Mouse (Mus musculus) lung, embryonic 16.5 days (tissue): ENCODE results near the gene Gtpbp1. TPM values are rescaled to one million over a fixed set of nuclear protein-coding genes. Genes with fewer than 3 reads are reported as not detected.

Experiments used
- ATAC-seq: fragments of 200-750 bp; cut with Nextera tagmentation; 2 replicates; pipeline ENCODE4 v1.8.0; 2017; ENCODE audit warnings: low read depth, mild to moderate bottlenecking, moderate library complexity
- H3K27ac ChIP-seq: fragments of 300-500 bp; sonication (generic); 2 replicates; pipeline ENCODE4 v1.5.1; 2014; ENCODE audit warnings: mild to moderate bottlenecking, control low read depth, low read length
- H3K27me3 ChIP-seq: fragments of 300-500 bp; sonication (generic); 2 replicates; pipeline ENCODE4 v1.6.1; 2014; ENCODE audit warnings: low read depth, low read length, mixed read lengths; ENCODE audit not compliant: control insufficient read depth, insufficient read depth
- H3K36me3 ChIP-seq: fragments of 300-500 bp; sonication (generic); 2 replicates; pipeline ENCODE4 v1.6.1; 2014; ENCODE audit warnings: low read length; ENCODE audit not compliant: control insufficient read depth, insufficient read depth
- H3K4me1 ChIP-seq: fragments of 300-500 bp; sonication (generic); replicated peaks from 2 replicates; pipeline ENCODE4 v1.6.1; 2014; ENCODE audit warnings: low read length, mixed read lengths; ENCODE audit not compliant: control insufficient read depth, insufficient read depth
- H3K4me2 ChIP-seq: fragments of 300-500 bp; sonication (generic); 2 replicates; pipeline ENCODE4 v1.6.1; 2014; ENCODE audit warnings: low read depth, low read length, control low read depth
- H3K4me3 ChIP-seq: fragments of 300-500 bp; sonication (generic); 2 replicates; pipeline ENCODE4 v1.5.1; 2014; ENCODE audit warnings: mild to moderate bottlenecking, low read length, control low read depth
- H3K9ac ChIP-seq: fragments of 300-500 bp; sonication (generic); 2 replicates; pipeline ENCODE4 v1.6.1; 2014; ENCODE audit warnings: low read length, control low read depth
- H3K9me3 ChIP-seq: fragments of 300-500 bp; sonication (generic); 2 replicates; pipeline ENCODE4 v1.6.1; 2016; ENCODE audit warnings: low read length; ENCODE audit not compliant: control insufficient read depth
- WGBS: fragments of 180-500 bp; shearing (Covaris S2); extraction: QIAGEN DNeasy Blood & Tissue Kit; methylation state at CpG from one replicate; pipeline ENCODE4 v1.1.7; 2014; 5-methylcytosine and 5-hydroxymethylcytosine counted together
- polyA plus RNA-seq: library from polyadenylated mRNA; unstranded; fragments of >200 nt; fragmentation: Nextera tagmentation; extraction: Ambion mirVana; gene quantifications from 2 replicates; pipeline ENCODE4 v1.2.1, GENCODE M21; 2015

Gtpbp1 gene
- polyA plus RNA-seq, 1 experiment from 2014 or later, result 30.1 TPM

DNA sequence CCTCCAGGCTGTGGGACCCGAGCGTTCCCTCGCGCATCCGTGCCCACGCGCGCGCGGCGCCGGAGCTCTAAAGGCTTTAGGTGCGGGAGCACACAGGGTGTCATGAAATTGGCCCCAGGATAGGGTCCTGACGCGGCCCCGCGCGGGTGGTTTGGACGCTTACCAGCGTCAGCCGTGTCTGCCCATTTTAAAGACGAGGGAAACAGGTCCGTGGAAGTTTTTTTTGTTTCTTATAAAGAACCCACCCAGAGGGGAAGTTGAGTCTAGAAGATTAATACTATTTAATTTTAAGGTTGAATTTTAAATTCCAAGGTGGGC lies 52.0 kb downstream of the Gtpbp1 start:
- Histone ChIP-seq H3K36me3 (peaks cover 8% of the 10 kb centered on the region), H3K27ac (no peak overlapping the region), H3K4me3 (peak overlapping the region; percentile 93), H3K9ac (peak overlapping the region; percentile 92), H3K9me3 (no peaks in the 10 kb centered on the region), H3K27me3 (no peaks in the 10 kb centered on the region), H3K4me1 (peaks cover 20% of the 10 kb centered on the region), H3K4me2 (peak overlapping the region; percentile 83)
- no peak for ATAC-seq
- under 1% methylated on average over 23 of the region's 23 CpGs for WGBS

DNA sequence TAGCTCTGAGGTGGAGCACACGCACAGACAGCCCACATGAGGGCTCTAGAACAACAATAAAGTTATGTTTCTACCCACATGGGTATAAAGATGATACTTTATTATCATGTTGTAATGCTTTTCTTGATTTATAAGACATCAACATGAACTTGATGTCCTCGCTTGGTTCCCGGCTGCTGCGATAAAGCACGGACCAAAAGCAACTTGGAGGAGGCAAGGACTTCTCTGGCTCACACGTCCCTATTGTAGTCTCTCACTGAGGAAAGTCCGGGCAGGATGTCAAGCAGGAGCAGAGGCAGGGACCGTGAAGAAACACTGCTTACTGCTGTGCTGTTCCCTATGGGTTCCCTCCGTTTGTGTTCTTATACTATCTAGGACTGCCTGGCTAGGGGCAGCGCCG lies 53.4 kb downstream of the Gtpbp1 start:
- no peaks in the 10 kb centered on the region for H3K9me3 ChIP-seq
- peaks cover 3% of the 10 kb centered on the region; the same call in 1 of the 2 replicates for H3K36me3 ChIP-seq
- H3K27me3 ChIP-seq, result no peaks in the 10 kb centered on the region
- no peak overlapping the region for H3K27ac ChIP-seq
- ATAC-seq, result no peak
- H3K4me2 ChIP-seq, result no peak overlapping the region
- no peak overlapping the region for H3K9ac ChIP-seq
- H3K4me1 ChIP-seq, result peaks cover 20% of the 10 kb centered on the region
- no peak overlapping the region for H3K4me3 ChIP-seq
- WGBS, result 91% methylated on average over 11 of the region's 11 CpGs

DNA sequence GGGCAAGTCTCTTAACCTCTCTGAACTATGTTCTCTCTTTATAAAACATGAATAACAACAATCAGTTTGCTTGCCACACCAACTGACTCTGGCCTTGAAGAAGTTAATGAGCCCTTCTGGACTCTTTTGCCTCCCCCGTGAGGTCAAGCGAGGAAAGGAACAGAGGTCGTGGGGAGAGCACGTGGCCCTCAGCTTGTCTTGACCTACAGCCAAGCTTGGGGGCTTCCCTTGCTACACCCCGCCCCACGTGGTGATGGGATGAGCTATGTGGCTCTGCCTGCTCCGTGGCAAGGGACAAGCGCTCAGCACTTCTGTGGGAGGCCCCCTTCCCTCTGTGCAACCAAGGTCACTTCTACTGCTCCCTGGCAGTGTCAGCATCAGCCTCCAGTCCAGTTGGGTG lies 54.1 kb downstream of the Gtpbp1 start:
- WGBS, result 70% methylated on average over 8 of the region's 8 CpGs
- Histone ChIP-seq H3K9ac (no peak overlapping the region), H3K27ac (no peak overlapping the region), H3K36me3 (no peaks in the 10 kb centered on the region), H3K4me2 (no peak overlapping the region), H3K27me3 (no peaks in the 10 kb centered on the region), H3K4me3 (no peak overlapping the region), H3K9me3 (no peaks in the 10 kb centered on the region), H3K4me1 (peaks cover 16% of the 10 kb centered on the region)
- ATAC-seq, result no peak

DNA sequence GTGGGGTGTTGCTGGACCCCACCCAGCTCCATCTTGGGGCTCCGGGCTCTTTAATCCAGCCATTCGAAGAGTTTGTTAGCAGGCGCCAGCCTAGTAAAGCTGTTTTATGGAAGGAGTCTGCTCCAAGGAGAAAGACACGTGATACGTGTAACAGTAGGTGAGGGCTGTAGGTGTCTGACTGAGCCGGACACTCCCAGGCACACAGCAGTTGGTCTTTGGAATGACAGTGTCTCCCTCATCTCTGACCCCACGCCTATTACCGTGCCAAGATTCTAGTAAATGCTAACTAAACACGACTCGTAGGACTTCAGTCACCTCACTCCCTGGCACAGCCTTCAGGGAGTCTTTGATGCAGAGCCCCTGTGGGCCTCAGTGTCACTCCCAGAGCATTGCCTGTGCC lies 54.7 kb downstream of the Gtpbp1 start:
- no peaks in the 10 kb centered on the region for H3K9me3 ChIP-seq
- 78% methylated on average over 10 of the region's 10 CpGs for WGBS
- ATAC-seq, result no peak

DNA sequence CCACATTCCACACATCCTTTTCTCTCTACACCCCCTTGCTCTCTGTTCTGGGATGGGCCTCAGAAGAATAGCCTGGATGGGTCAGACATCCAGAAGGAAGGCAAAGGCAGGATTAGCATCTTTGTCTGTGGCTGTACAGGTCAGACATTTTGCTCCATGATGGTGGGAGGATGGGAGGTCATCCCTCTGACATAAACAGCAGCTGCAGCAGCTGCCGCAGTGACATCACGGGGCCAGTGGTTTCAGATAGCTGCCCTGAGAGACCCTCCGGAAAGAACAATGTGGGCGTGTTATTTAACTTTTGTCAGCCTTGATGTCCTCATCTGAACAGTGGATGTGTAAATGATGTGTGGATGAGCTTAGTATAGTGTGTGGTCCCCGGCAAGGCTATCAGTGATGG lies 55.2 kb downstream of the Gtpbp1 start:
- H3K9me3 ChIP-seq, result no peaks in the 10 kb centered on the region

More for the DNA sequence above, 54.7 kb downstream of the Gtpbp1 start:
- no peaks in the 10 kb centered on the region for H3K27me3 ChIP-seq
- no peak overlapping the region for H3K9ac ChIP-seq
- no peak overlapping the region for H3K4me2 ChIP-seq
- peaks cover 13% of the 10 kb centered on the region for H3K4me1 ChIP-seq
- H3K27ac ChIP-seq, result no peak overlapping the region
- H3K4me3 ChIP-seq, result no peak overlapping the region
- no peaks in the 10 kb centered on the region for H3K36me3 ChIP-seq

DNA sequence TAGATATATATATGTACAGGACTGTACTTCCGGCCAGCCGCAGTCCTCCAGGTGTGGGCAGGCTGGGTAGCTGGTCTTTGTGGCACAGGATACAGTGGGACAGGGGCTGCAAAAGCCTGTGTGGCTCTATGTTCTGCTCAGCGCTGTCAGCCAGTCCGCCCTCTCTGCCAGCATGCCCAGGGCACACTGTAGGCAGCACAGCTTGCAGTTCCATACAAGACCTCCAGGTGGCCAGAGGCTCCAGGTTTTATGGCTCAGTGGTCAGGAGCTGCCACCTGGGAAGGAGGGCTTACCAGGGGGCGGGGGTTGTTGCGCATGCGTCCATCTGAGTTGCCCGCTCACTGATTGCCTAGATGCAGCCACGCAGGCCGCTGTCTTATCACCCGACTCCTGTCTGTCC lies 57.4 kb downstream of the Gtpbp1 start:
- Histone ChIP-seq H3K27ac (no peak overlapping the region), H3K36me3 (no peaks in the 10 kb centered on the region), H3K9ac (no peak overlapping the region), H3K4me3 (no peak overlapping the region), H3K4me1 (peaks cover 2% of the 10 kb centered on the region), H3K9me3 (no peaks in the 10 kb centered on the region), H3K27me3 (no peaks in the 10 kb centered on the region), H3K4me2 (no peak overlapping the region)
- 61% methylated on average over 11 of the region's 11 CpGs for WGBS
- peak; percentile 4; the same call in 1 of the 2 replicates for ATAC-seq

More for the DNA sequence above, 55.2 kb downstream of the Gtpbp1 start:
- ATAC-seq, result no peak
- 73% methylated on average over 5 of the region's 5 CpGs for WGBS
- Histone ChIP-seq H3K4me1 (peaks cover 8% of the 10 kb centered on the region), H3K4me3 (no peak overlapping the region), H3K4me2 (no peak overlapping the region), H3K27ac (no peak overlapping the region), H3K36me3 (no peaks in the 10 kb centered on the region), H3K27me3 (no peaks in the 10 kb centered on the region), H3K9ac (no peak overlapping the region)

DNA sequence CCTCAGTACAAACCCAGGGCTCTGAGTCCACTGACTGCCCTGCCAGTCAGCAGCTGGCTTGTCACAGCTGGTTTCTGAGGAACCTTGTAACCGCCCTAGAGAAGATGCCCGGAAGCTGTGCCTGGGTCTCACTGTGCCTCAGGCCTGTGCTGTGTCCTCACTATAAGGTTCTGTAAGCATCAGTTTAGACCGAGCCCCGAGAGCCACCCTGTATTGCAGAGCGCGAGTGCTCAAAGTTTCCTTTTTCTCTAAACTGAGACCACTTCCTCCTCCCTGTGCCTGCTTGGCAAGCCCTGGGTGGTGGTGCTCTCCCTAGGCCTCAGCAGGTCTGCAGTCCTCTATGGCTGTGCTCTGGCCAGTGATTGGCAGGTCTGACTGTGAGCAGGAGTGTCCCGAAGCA lies 58.5 kb downstream of the Gtpbp1 start:
- Histone ChIP-seq H3K4me1 (no peaks in the 10 kb centered on the region), H3K4me2 (no peak overlapping the region), H3K36me3 (no peaks in the 10 kb centered on the region), H3K9me3 (no peaks in the 10 kb centered on the region), H3K4me3 (no peak overlapping the region), H3K27me3 (no peaks in the 10 kb centered on the region), H3K27ac (no peak overlapping the region), H3K9ac (no peak overlapping the region)
- 81% methylated on average over 7 of the region's 7 CpGs for WGBS
- ATAC-seq, result no peak

DNA sequence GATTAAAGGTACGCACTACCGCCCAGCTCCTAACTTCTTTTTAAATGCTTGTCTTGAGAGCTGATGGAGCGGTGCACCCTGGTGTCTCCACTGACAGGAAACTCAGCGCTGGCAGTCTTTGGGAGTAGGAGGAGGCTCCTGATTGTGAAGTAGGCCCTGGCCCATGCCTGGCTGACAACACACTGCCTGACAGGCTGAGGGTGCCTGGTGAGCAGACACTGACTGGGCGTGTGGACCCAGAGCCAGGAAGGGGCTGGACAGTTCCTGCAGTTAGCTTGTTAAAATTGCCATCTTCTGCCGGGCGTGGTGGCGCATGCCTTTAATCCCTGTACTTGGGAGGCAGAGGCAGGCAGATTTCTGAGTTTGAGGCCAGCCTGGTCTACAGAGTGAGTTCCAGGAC lies 59.6 kb downstream of the Gtpbp1 start:
- Histone ChIP-seq H3K4me2 (no peak overlapping the region), H3K9me3 (no peaks in the 10 kb centered on the region)

DNA sequence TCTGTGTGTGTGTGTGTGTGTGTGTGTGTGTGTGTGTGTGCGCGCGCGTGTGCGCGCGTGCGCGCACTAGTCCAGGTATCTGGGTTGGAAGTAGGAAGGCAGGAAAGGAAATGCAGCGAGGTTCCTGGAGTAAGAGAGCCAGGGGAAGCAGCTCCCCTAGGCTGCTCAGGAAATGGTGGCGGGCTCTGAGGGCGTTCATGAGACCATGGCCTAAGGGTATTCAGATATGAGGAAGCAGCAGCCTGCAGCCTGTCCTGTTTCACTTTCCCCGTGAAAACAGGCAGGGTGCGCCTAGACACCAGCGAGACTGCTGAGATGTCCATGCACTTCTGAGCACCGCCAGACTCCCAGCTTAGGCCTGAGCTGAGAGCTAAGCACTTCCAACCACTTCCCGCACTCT lies 61.1 kb downstream of the Gtpbp1 start:
- H3K4me3 ChIP-seq, result no peak overlapping the region
- H3K36me3 ChIP-seq, result no peaks in the 10 kb centered on the region
- ATAC-seq, result no peak
- WGBS, result 73% methylated on average over 17 of the region's 17 CpGs
- no peaks in the 10 kb centered on the region for H3K27me3 ChIP-seq
- no peak overlapping the region for H3K9ac ChIP-seq
- H3K9me3 ChIP-seq, result no peaks in the 10 kb centered on the region
- no peak overlapping the region for H3K4me2 ChIP-seq
- no peaks in the 10 kb centered on the region for H3K4me1 ChIP-seq
- H3K27ac ChIP-seq, result no peak overlapping the region

More for the DNA sequence above, 59.6 kb downstream of the Gtpbp1 start:
- Histone ChIP-seq H3K36me3 (no peaks in the 10 kb centered on the region), H3K9ac (no peak overlapping the region), H3K27ac (no peak overlapping the region), H3K27me3 (no peaks in the 10 kb centered on the region), H3K4me1 (no peaks in the 10 kb centered on the region), H3K4me3 (no peak overlapping the region)
- no peak for ATAC-seq
- 81% methylated on average over 8 of the region's 8 CpGs for WGBS

DNA sequence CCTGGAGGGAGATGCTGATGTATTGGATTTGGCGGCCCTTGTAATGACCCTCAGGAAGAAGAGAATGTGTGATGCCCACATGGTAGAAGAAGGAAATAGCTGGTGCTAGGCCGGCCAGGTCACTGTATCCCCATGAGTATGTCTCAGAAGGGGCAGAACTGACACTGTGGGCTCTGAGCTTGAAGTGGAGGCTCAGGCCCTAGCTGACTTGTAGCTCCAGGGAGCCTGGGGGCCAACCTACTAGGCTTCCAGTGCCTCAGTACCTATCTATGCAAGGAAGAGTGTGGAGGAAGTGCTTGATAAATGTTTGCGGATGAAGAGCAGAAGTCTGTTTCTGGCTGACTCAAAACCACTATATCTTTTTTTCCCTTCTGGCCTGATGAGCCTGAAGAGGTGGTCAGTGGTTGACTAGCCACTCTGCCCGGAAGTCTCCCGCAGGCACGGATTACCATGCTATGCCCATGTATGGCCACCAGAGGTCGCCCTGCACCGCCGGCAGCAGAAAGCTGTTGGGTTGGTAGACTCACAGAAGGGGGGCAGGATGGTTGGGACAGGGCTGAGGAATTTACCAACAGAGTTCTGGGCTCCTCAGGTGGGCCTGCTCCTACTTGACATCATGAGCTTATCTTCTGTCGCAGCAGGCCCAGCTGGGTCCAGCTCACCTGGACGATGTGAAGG lies 62.2 kb downstream of the Gtpbp1 start:
- Histone ChIP-seq H3K9me3 (no peaks in the 10 kb centered on the region), H3K9ac (no peak overlapping the region), H3K27ac (no peak overlapping the region), H3K36me3 (no peaks in the 10 kb centered on the region), H3K27me3 (no peaks in the 10 kb centered on the region), H3K4me2 (no peak overlapping the region), H3K4me3 (no peak overlapping the region), H3K4me1 (no peaks in the 10 kb centered on the region)
- peak; percentile 34 for ATAC-seq
- 20% methylated on average over 11 of the region's 11 CpGs for WGBS
